In genomic region chr2:59338501-59338900, GRCm38 (mm10) we compare ENCODE assay signal across 11 mouse cellular contexts.
DNase-seq lines count a peak whose midpoint lies in the region; ATAC-seq and TF ChIP-seq lines count a peak whose summit lies in the region.
"Had no signal": no experiment of that assay in that cellular context is flagged by ENCODE, and none has a peak within 500 bp of the region (broad histone marks: within the 10 kb centered on the region; RNA-seq: fewer than 3 reads in every experiment).

No protein-coding gene starts in this region.

- H3K9me3 ChIP-seq in forebrain, postnatal 0 days (ENCODE audit: low read length), result no peaks in the 10 kb centered on the region
- H3K9me3 ChIP-seq in forebrain, embryonic 15.5 days, result no peaks in the 10 kb centered on the region
- no peaks in the 10 kb centered on the region for H3K9me3 ChIP-seq in limb, embryonic 10.5 days (replicated peaks)
- H3K9me3 ChIP-seq: neural tube, embryonic 13.5 days had no signal

- H3K27ac ChIP-seq in forebrain, postnatal 0 days (ENCODE audit: low read depth, low read length), result no peak overlapping the region
- no peak overlapping the region for H3K27ac ChIP-seq in forebrain, embryonic 15.5 days (replicated peaks)
- no peak overlapping the region for H3K27ac ChIP-seq in limb, embryonic 10.5 days
- H3K27ac ChIP-seq: neural tube, embryonic 13.5 days had no signal

- H3K9ac ChIP-seq in forebrain, postnatal 0 days, result no peak overlapping the region
- no peak overlapping the region for H3K9ac ChIP-seq in forebrain, embryonic 15.5 days (replicated peaks)
- H3K9ac ChIP-seq: neural tube, embryonic 13.5 days had no signal

- no peak overlapping the region for H3K4me2 ChIP-seq in forebrain, postnatal 0 days (ENCODE audit: low read depth)
- no peak overlapping the region for H3K4me2 ChIP-seq in forebrain, embryonic 15.5 days (replicated peaks)
- H3K4me2 ChIP-seq: neural tube, embryonic 13.5 days had no signal

- peaks cover 38% of the 10 kb centered on the region for H3K36me3 ChIP-seq in forebrain, postnatal 0 days (ENCODE audit: insufficient read depth)
- peaks cover 4% of the 10 kb centered on the region; the same call in 1 of the 2 replicates for H3K36me3 ChIP-seq in forebrain, embryonic 15.5 days
- H3K36me3 ChIP-seq in limb, embryonic 10.5 days, result peaks cover 47% of the 10 kb centered on the region

- no peak overlapping the region for H3K4me3 ChIP-seq in forebrain, postnatal 0 days (ENCODE audit: low read depth, low read length)
- no peak overlapping the region for H3K4me3 ChIP-seq in forebrain, embryonic 15.5 days
- no peak overlapping the region for H3K4me3 ChIP-seq in limb, embryonic 10.5 days
- H3K4me3 ChIP-seq: neural tube, embryonic 13.5 days had no signal

- no peak for DNase-seq in forebrain, postnatal 0 days
- peak; percentile 80 for DNase-seq in urinary bladder, postnatal 14 days (ENCODE audit: low spot score)
- DNase-seq in urinary bladder, postnatal 4 days (ENCODE audit: low spot score in 2 of 2), result no peak
- peak; percentile 40 for DNase-seq in limb, embryonic 10.5 days (ENCODE audit: low spot score)
- DNase-seq in left cerebral cortex, adult 9 months (ENCODE audit: low spot score in 2 of 2), result no peak
- DNase-seq in Muller cell, postnatal 12 days (ENCODE audit: inconsistent ontology term), result no peak
- no peak for DNase-seq in left cerebral cortex, adult 18-20 months (ENCODE audit: low spot score in 2 of 2)
- DNase-seq: cerebellum, postnatal 14 days; layer of hippocampus, adult 9-11 months had no signal

- no peaks in the 10 kb centered on the region for H3K27me3 ChIP-seq in forebrain, postnatal 0 days (ENCODE audit: insufficient read depth, low read length)
- H3K27me3 ChIP-seq in forebrain, embryonic 15.5 days, result no peaks in the 10 kb centered on the region
- no peaks in the 10 kb centered on the region for H3K27me3 ChIP-seq in limb, embryonic 10.5 days (ENCODE audit: low read depth, poor library complexity, severe bottlenecking)
- H3K27me3 ChIP-seq: neural tube, embryonic 13.5 days had no signal

- WGBS in forebrain, postnatal 0 days, result 78% methylated on average over 11 of the region's 11 CpGs
- WGBS in forebrain, embryonic 15.5 days, result 88% methylated on average over 11 of the region's 11 CpGs
- 63% methylated on average over 11 of the region's 11 CpGs for WGBS in limb, embryonic 10.5 days

- no peaks in the 10 kb centered on the region for H3K4me1 ChIP-seq in forebrain, postnatal 0 days (ENCODE audit: insufficient read depth)
- H3K4me1 ChIP-seq in forebrain, embryonic 15.5 days, result no peaks in the 10 kb centered on the region
- H3K4me1 ChIP-seq in limb, embryonic 10.5 days, result peaks cover 14% of the 10 kb centered on the region
- H3K4me1 ChIP-seq: neural tube, embryonic 13.5 days had no signal

- peak; percentile 42 for ATAC-seq in forebrain, postnatal 0 days
- ATAC-seq in forebrain, embryonic 15.5 days (replicated peaks), result no peak

- TF ChIP-seq CTCF in forebrain, postnatal 0 days (IDR thresholded peaks at IDR 0.05; ENCODE audit: low read depth), result no peak

Comparison
In these comparisons a context has a peak if more than half of its experiments do, and no peak if none do; other contexts are left out.
1. DNase-seq: peak in urinary bladder, postnatal 14 days (single experiment) and limb, embryonic 10.5 days (single experiment); none in forebrain, postnatal 0 days (single experiment), urinary bladder, postnatal 4 days (0 of 2), left cerebral cortex, adult 9 months (0 of 2), Muller cell, postnatal 12 days (single experiment) and left cerebral cortex, adult 18-20 months (0 of 2).